Mouse (Mus musculus) neural tube, embryonic 13.5 days (tissue): ENCODE results near the gene Hcar2. TPM values are rescaled to one million over a fixed set of nuclear protein-coding genes. Genes with fewer than 3 reads are reported as not detected.

ENCODE experiments used
- ATAC-seq: fragments of 200-750 bp; cut with Nextera tagmentation; 2 replicates; pipeline ENCODE4 v1.8.0; 2017; ENCODE audit warnings: low read depth, mild to moderate bottlenecking, moderate TSS enrichment, moderate library complexity
- H3K27ac ChIP-seq: fragments of 300-500 bp; sonication (generic); replicated peaks from 2 replicates; pipeline ENCODE4 v1.5.1; 2015; ENCODE audit warnings: moderate library complexity, mild to moderate bottlenecking, inconsistent platforms
- H3K27me3 ChIP-seq: fragments of 300-500 bp; sonication (generic); 2 replicates; pipeline ENCODE4 v1.6.1; 2015; ENCODE audit warnings: mild to moderate bottlenecking, inconsistent platforms
- H3K36me3 ChIP-seq: fragments of 300-500 bp; sonication (generic); 2 replicates; pipeline ENCODE4 v1.6.1; 2015; ENCODE audit warnings: mild to moderate bottlenecking, inconsistent platforms
- H3K4me1 ChIP-seq: fragments of 300-500 bp; sonication (generic); replicated peaks from 2 replicates; pipeline ENCODE4 v1.6.1; 2015; ENCODE audit warnings: inconsistent platforms
- H3K4me2 ChIP-seq: fragments of 300-500 bp; sonication (generic); 2 replicates; pipeline ENCODE4 v1.6.1; 2015; ENCODE audit warnings: inconsistent platforms, mild to moderate bottlenecking, moderate library complexity
- H3K4me3 ChIP-seq: fragments of 300-500 bp; sonication (generic); 2 replicates; pipeline ENCODE4 v1.5.1; 2015; ENCODE audit warnings: mild to moderate bottlenecking, inconsistent platforms
- H3K9ac ChIP-seq: fragments of 300-500 bp; sonication (generic); 2 replicates; pipeline ENCODE4 v1.6.1; 2015; ENCODE audit warnings: moderate library complexity, mild to moderate bottlenecking, inconsistent platforms
- H3K9me3 ChIP-seq: fragments of 300-500 bp; sonication (generic); 2 replicates; pipeline ENCODE4 v1.6.1; 2016; ENCODE audit warnings: inconsistent platforms
- WGBS: fragments of 180-500 bp; shearing (Covaris S2); methylation state at CpG from one replicate; pipeline ENCODE4 v1.1.7; 2015; 5-methylcytosine and 5-hydroxymethylcytosine counted together
- polyA plus RNA-seq: library from polyadenylated mRNA; unstranded; fragments of >200 nt; fragmentation: Nextera tagmentation; extraction: Ambion mirVana; gene quantifications from 2 replicates; pipeline ENCODE4 v1.2.1, GENCODE M21; 2015

The Hcar2 gene
- polyA plus RNA-seq, 1 experiment from 2014 or later, result not detected

DNA sequence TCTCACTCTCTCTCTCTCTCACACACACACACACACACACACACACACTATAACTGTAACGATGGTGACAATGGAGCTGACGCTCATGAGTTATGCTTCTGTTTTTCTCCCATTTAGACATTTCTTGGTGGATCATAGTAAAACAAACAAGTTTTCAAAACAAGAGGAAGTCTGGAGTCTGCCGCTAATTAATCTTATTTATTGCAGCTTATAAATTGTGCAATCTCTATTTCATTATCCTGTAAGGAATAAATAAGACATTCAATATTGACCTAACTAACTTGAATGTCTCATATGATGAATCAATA is 44.1 kb downstream of the Hcar2 start:
- Histone ChIP-seq H3K4me2 (no peak overlapping the region), H3K4me1 (0 out of 2 replicates have a peak, but pooled peaks cover 8% of the 10 kb centered on the region), H3K36me3 (no peaks in the 10 kb centered on the region), H3K27ac (no peak overlapping the region), H3K4me3 (no peak overlapping the region), H3K9me3 (no peaks in the 10 kb centered on the region), H3K27me3 (no peaks in the 10 kb centered on the region), H3K9ac (no peak overlapping the region)
- WGBS, result 84% methylated on average over 3 of the region's 3 CpGs
- no peak for ATAC-seq

GRCm38 (mm10) chr5:123820501-123821263 is 44.6 kb downstream of the Hcar2 start:
- Histone ChIP-seq H3K27me3 (no peaks in the 10 kb centered on the region), H3K4me1 (0 out of 2 replicates have a peak, but pooled peaks cover 8% of the 10 kb centered on the region), H3K4me2 (no peak overlapping the region), H3K9me3 (no peaks in the 10 kb centered on the region), H3K9ac (no peak overlapping the region), H3K27ac (no peak overlapping the region; the same call in 1 of the 2 replicates), H3K36me3 (no peaks in the 10 kb centered on the region), H3K4me3 (no peak overlapping the region)
- no peak for ATAC-seq
- 82% methylated on average over 9 of the region's 9 CpGs for WGBS

GRCm38 (mm10) chr5:123818941-123819577 is 46.2 kb downstream of the Hcar2 start:
- Histone ChIP-seq H3K4me1 (0 out of 2 replicates have a peak, but pooled peaks cover 8% of the 10 kb centered on the region), H3K4me2 (no peak overlapping the region), H3K27me3 (no peaks in the 10 kb centered on the region), H3K4me3 (no peak overlapping the region), H3K27ac (no peak overlapping the region), H3K36me3 (no peaks in the 10 kb centered on the region), H3K9me3 (no peaks in the 10 kb centered on the region), H3K9ac (no peak overlapping the region)
- ATAC-seq, result no peak
- 94% methylated on average over 19 of the region's 19 CpGs for WGBS

GRCm38 (mm10) chr5:123816891-123817290 is 48.4 kb downstream of the Hcar2 start:
- WGBS, result 92% methylated on average over 7 of the region's 7 CpGs
- Histone ChIP-seq H3K27ac (no peak overlapping the region), H3K4me1 (0 out of 2 replicates have a peak, but pooled peaks cover 8% of the 10 kb centered on the region), H3K9ac (no peak overlapping the region), H3K9me3 (no peaks in the 10 kb centered on the region), H3K36me3 (no peaks in the 10 kb centered on the region), H3K4me3 (no peak overlapping the region), H3K4me2 (no peak overlapping the region), H3K27me3 (no peaks in the 10 kb centered on the region)
- ATAC-seq, result no peak

Other genes starting within 250 kb of the Hcar2 start
- gene Clip1, start 180.9 kb downstream of the Hcar2 start, polyA plus RNA-seq, result 67.0 and 74.3 TPM in 2 replicates
- gene Zcchc8, start 144.4 kb downstream of the Hcar2 start, polyA plus RNA-seq, result 71.8 and 72.0 TPM in 2 replicates
- 153 and 168 TPM in 2 replicates for gene Rsrc2, start 116.1 kb downstream of the Hcar2 start, polyA plus RNA-seq
- gene Kntc1, start 115.8 kb downstream of the Hcar2 start, polyA plus RNA-seq, result 4.4 and 4.6 TPM in 2 replicates
- gene Hcar1, start 14.5 kb upstream of the Hcar2 start, polyA plus RNA-seq, result 0.42 and 0.52 TPM in 2 replicates
- gene Denr, start 41.7 kb upstream of the Hcar2 start, polyA plus RNA-seq, result 133 and 136 TPM in 2 replicates
- 3.6 and 3.8 TPM in 2 replicates for gene Gm43518, start 61.9 kb upstream of the Hcar2 start, polyA plus RNA-seq
- 6.9 and 7.0 TPM in 2 replicates for gene Ccdc62, start 65.2 kb upstream of the Hcar2 start, polyA plus RNA-seq
- gene Hip1r, start 108.1 kb upstream of the Hcar2 start, polyA plus RNA-seq, result 17.1 and 22.3 TPM in 2 replicates
- gene Vps37b, start 166.8 kb upstream of the Hcar2 start, polyA plus RNA-seq, result 77.5 and 78.5 TPM in 2 replicates
- gene Abcb9, start 230.3 kb upstream of the Hcar2 start, polyA plus RNA-seq, result 8.1 and 10.3 TPM in 2 replicates
- 34.1 TPM in 2 replicates for gene Ogfod2, start 246.8 kb upstream of the Hcar2 start, polyA plus RNA-seq